Mouse (Mus musculus) bone marrow macrophage, adult 2 months (primary cell): ENCODE measurements around the gene Fcrl6.

Experiments used
- CTCF ChIP-seq: IDR thresholded peaks from 2 replicates; pipeline ENCODE4 v1.5.1; 2012; ENCODE audit warnings: low read depth, mild to moderate bottlenecking, low read length, moderate library complexity
- POLR2A ChIP-seq: IDR thresholded peaks from 2 replicates; pipeline ENCODE4 v1.6.1; 2012; ENCODE audit warnings: mild to moderate bottlenecking, low read depth, low read length, borderline replicate concordance

DNA sequence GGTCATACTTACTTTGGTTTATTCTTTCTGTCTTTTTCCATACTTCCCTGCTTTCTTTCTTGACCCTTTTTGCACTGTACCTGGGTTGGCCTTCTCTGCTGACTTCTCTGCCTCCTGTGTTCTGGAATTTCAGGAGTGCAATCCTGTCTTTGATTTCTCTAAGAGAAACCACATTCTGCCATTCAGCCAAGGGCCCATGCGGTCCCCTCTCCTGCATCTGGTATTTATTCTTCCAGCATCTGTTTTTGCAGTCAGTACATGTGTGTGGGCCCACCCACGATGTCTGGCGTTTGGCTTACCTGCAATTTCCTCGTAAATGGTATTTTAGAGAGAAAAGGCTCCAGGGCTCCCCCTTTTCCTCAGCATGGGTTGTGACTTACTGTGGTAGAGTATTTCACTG is 15.8 kb upstream of the Fcrl6 start:
- no peak for TF ChIP-seq POLR2A
- TF ChIP-seq CTCF, result no peak
